Mouse (Mus musculus): ENCODE measurements at regions not wholly inside any gene's neighbourhood (a gene's known extent, or its start where the extent isn't known, plus 50 kb on each side); places are given as distances from the start of the nearest gene placed in this dataset.

GRCm38 (mm10) chr9:85487915-85488314 lies 160.8 kb upstream of the Tent5a start:
- TF ChIP-seq CTCF (IDR thresholded peaks at IDR 0.05; ENCODE audit: low read depth) (no peak), EP300 (optimal IDR thresholded peaks at IDR 0.05) (no peak)
